Mouse (Mus musculus) bone marrow, adult 2 months (tissue): ENCODE measurements around the gene Tmc1. TPM values are rescaled to one million over a fixed set of nuclear protein-coding genes. Genes with fewer than 3 reads are reported as not detected.

ENCODE experiments used
- H3K27ac ChIP-seq: fragments of 200-500 bp; 2 replicates; pipeline ENCODE4 v1.5.1; 2012; ENCODE audit warnings: low read depth, mild to moderate bottlenecking, control low read depth, inconsistent platforms, low read length; ENCODE audit not compliant: control insufficient read depth, poor library complexity, insufficient read depth
- H3K4me1 ChIP-seq: fragments of 200-500 bp; 2 replicates; pipeline ENCODE4 v1.6.1; 2011; ENCODE audit warnings: low read length; ENCODE audit not compliant: control insufficient read depth, insufficient read depth
- H3K4me3 ChIP-seq: fragments of 200-500 bp; replicated peaks from 2 replicates; pipeline ENCODE3; 2011; ENCODE audit warnings: mild to moderate bottlenecking, low read depth, low read length, control low read depth; ENCODE audit not compliant: control insufficient read depth
- CTCF ChIP-seq: fragments of 200-500 bp; IDR thresholded peaks from 2 replicates; pipeline ENCODE4 v1.5.1; 2011; ENCODE audit warnings: low read length, control low read depth; ENCODE audit not compliant: control insufficient read depth, insufficient read depth
- POLR2A ChIP-seq: fragments of 200-500 bp; IDR thresholded peaks from 2 replicates; pipeline ENCODE4 v1.6.1; 2011; ENCODE audit warnings: low read depth, mild to moderate bottlenecking, control low read depth, low read length, borderline replicate concordance; ENCODE audit not compliant: control insufficient read depth
- WGBS: fragments of 180-500 bp; shearing (Covaris S2); methylation state at CpG from one replicate; pipeline ENCODE4 v1.1.7; 2018; 5-methylcytosine and 5-hydroxymethylcytosine counted together
- polyA plus RNA-seq: library from polyadenylated mRNA; stranded (reverse); fragments of >200 nt; gene quantifications from 2 replicates; pipeline ENCODE4 v1.2.4, GENCODE M21; 2011; ENCODE audit warnings: low replicate concordance; ENCODE audit not compliant: missing spikeins, insufficient read depth, insufficient read length

The Tmc1 gene
- polyA plus RNA-seq, 1 experiment, result 5.4 TPM

DNA sequence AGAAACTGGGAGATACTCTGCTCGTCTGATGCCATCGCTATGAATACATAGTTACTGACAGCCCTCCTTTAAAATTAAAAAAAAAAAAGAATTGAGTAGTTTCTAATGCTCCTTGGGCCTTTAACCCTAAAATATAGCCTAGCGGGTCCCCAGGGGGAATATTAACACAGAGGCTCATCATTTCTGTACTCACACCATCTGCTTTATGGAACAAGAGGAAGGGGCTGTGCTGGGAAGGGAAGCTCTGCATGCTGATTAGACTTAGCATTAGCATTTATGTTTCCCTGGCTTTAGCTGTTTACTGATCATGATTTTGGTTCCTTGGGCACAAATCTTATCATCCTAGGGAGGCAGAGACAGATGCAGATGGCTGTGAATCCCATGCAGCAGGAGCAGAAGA is 159.0 kb downstream of the Tmc1 start:
- H3K27ac ChIP-seq, result no peak overlapping the region
- TF ChIP-seq POLR2A, result no peak
- no peak for TF ChIP-seq CTCF
- H3K4me1 ChIP-seq, result no peaks in the 10 kb centered on the region
- WGBS, result 74% methylated on average over 3 of the region's 3 CpGs
- H3K4me3 ChIP-seq, result no peak overlapping the region

GRCm38 (mm10) chr19:20792811-20793210 is 161.2 kb downstream of the Tmc1 start:
- no peak for TF ChIP-seq CTCF
- TF ChIP-seq POLR2A, result no peak
- WGBS, result 95% methylated on average over 2 of the region's 2 CpGs

DNA sequence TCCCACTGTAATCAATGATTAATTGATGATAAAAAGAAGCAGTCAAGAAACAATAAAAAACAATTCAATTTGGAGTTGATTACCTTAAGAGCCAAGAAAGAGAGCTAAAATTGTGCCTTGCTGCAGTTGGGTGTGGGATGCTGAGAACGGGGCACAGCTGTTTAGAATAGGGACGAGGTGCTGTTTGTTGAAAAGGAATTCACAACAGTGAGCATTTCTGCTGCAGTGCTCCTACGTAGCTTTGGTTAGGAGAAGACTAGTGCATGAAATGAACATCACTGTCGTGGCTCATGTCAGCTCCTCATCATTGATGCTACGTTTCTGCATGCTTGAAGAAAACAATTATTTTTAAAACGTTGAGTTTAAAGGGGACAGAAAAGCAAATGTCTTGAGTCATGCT is 166.7 kb downstream of the Tmc1 start:
- WGBS, result 75% methylated on average over 6 of the region's 6 CpGs

More at GRCm38 (mm10) chr19:20792811-20793210, 161.2 kb downstream of the Tmc1 start:
- Histone ChIP-seq H3K4me1 (no peaks in the 10 kb centered on the region), H3K27ac (no peak overlapping the region), H3K4me3 (no peak overlapping the region)

DNA sequence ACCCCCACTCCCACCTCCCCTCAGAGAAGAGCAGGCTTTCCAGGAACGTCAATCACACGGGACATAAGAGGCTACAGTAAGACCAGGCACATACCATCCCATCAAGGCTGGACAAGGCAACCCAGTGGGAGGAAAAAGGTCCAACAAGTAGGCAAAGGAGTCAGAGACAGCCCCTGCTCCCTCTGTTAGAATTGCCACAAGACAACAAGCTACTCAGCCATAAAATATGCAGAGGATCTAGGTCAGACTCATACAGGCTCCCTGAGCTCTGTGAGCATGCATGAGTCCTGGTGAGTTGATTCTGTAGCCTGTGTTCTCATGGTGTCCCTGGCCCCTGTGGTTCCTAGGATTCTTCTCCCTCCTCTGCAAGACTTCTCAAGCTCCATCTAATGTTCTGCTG is 178.3 kb downstream of the Tmc1 start:
- no peak for TF ChIP-seq CTCF
- no peak for TF ChIP-seq POLR2A
- Histone ChIP-seq H3K4me1 (no peaks in the 10 kb centered on the region), H3K27ac (no peak overlapping the region), H3K4me3 (no peak overlapping the region)
- WGBS, result 54% methylated on average over 2 of the region's 2 CpGs

More for the DNA sequence above, 166.7 kb downstream of the Tmc1 start:
- Histone ChIP-seq H3K4me3 (no peak overlapping the region), H3K4me1 (no peaks in the 10 kb centered on the region), H3K27ac (no peak overlapping the region)
- no peak for TF ChIP-seq POLR2A
- TF ChIP-seq CTCF, result no peak

DNA sequence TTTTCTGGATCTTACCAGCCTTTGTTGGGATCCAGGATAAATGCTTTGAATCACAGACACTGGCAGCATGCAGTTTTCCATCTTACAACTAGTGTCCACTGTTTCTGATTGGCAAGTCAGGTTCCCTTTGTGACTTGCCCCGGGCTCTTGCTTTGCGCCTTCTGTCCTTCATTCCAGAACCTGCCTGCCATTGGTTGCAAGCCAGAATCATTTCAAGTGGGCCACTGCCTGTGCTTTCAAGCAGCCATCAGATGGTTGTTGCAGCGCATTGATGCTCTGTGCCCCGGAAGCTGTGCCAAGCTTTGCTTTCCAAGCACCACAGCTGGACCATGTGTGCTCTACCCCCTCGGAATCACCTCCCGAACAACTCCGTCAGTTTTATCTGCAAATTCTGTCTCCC is 180.1 kb downstream of the Tmc1 start:
- Histone ChIP-seq H3K4me3 (no peak overlapping the region), H3K4me1 (no peaks in the 10 kb centered on the region), H3K27ac (no peak overlapping the region)
- TF ChIP-seq CTCF, result no peak
- no peak for TF ChIP-seq POLR2A
- 84% methylated on average over 7 of the region's 7 CpGs for WGBS

DNA sequence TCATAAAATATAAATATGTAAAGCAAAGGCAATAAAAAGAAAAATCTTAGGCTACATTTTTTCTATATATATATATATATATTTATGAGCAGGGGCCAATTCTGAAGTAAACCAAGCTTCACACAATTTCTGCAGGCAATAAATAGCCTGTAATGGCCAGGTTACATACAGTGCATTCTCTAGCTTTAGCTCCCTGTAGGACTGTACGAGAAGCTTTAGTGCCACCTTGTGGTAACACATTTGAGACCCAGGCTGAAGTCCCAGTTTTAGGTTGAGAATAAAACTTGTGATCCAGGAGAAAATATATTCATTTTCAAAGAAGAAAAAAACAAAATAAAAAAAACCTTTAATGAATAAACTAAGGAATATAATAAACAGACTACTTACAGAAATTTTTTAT is 189.8 kb downstream of the Tmc1 start:
- no peaks in the 10 kb centered on the region for H3K4me1 ChIP-seq
- no peak overlapping the region for H3K4me3 ChIP-seq
- no peak overlapping the region for H3K27ac ChIP-seq
- WGBS, result 25% methylated on average over 1 of the region's 1 CpGs
- TF ChIP-seq CTCF (no peak), POLR2A (no peak)

- WGBS, result 45% methylated on average over 4 of the region's 4 CpGs
- Histone ChIP-seq H3K4me3 (no peak overlapping the region), H3K4me1 (no peaks in the 10 kb centered on the region), H3K27ac (no peak overlapping the region)
- TF ChIP-seq POLR2A (no peak), CTCF (no peak)
These were observed 192.2 kb downstream of the Tmc1 start for GRCm38 (mm10) chr19:20761675-20762426.

DNA sequence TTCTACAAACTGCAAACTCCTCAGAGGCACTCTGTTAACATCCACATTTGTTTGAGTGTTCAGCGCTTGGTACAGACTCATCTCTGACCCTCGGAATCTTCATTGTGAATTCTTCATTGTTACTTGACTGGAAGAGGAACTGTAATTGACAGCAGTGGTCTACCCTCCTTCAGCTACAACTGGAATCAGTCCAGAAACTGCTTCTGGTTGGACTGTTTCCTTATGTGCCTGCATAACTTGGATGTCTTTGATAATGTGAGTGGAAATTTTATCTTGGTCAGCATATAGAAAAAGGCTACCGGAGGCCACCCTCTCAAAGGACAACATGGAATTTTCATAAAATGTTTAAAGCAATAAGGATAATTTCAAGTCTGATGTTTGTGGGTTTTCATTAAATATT is 192.9 kb downstream of the Tmc1 start:
- TF ChIP-seq POLR2A, result no peak
- no peak for TF ChIP-seq CTCF
- no peak overlapping the region for H3K27ac ChIP-seq
- H3K4me1 ChIP-seq, result no peaks in the 10 kb centered on the region
- no peak overlapping the region for H3K4me3 ChIP-seq
- WGBS, result 41% methylated on average over 3 of the region's 3 CpGs
